In the genomic region with DNA sequence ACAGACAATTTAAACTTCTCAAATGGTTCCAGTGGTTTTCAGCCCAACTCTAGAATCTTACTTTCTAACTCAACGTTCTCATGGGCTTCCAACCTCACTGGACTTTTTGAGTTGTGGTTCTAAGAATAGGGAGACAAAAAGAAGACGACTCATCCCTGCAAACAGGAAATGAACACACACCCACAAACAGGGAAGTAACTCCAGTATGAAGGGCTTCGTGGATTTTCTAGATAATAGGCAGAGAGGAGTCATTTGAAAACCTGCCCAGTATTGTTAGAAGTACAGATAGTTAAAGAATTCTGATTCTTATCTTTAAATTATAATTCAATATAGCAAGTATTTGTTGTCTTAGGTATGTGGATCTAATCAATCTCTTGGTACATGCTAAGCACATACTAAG, we compare ENCODE assay signal across 25 mouse cellular contexts. TPM values are rescaled to one million over a fixed set of nuclear protein-coding genes. Genes with fewer than 3 reads are reported as not detected.
DNase-seq lines count a peak whose midpoint lies in the region; ATAC-seq lines count a peak whose summit lies in the region.
"Had no signal": no experiment of that assay in that cellular context is flagged by ENCODE, and none has a peak within 500 bp of the region (broad histone marks: within the 10 kb centered on the region; RNA-seq: fewer than 3 reads in every experiment).

No protein-coding gene starts in this region.

- no peaks in the 10 kb centered on the region; the same call in none of the 2 replicates for H3K4me1 ChIP-seq in liver, embryonic 16.5 days (ENCODE audit: control insufficient read depth, low read depth, low read length)
- peaks cover 7% of the 10 kb centered on the region; the same call in 1 of the 2 replicates for H3K4me1 ChIP-seq in liver, embryonic 11.5 days (replicated peaks; ENCODE audit: control insufficient read depth, insufficient read depth, low read length)
- H3K4me1 ChIP-seq: midbrain, embryonic 15.5 days had no signal

- no peak overlapping the region for H3K4me2 ChIP-seq in liver, embryonic 16.5 days (ENCODE audit: low read depth, low read length)
- no peak overlapping the region for H3K4me2 ChIP-seq in liver, embryonic 11.5 days
- H3K4me2 ChIP-seq: forebrain, embryonic 13.5 days; heart, embryonic 11.5 days; hindbrain, embryonic 14.5 days; midbrain, embryonic 15.5 days; neural tube, embryonic 15.5 days had no signal

- DNase-seq in liver, embryonic 11.5 days (ENCODE audit: low spot score) = no peak
- peak; percentile 55 for DNase-seq in 416B (ENCODE audit: low read depth)
- peak; percentile 31 for DNase-seq in Muller cell, postnatal 12 days (ENCODE audit: inconsistent ontology term)
- no peak for DNase-seq in adrenal gland, postnatal 36 days
- DNase-seq in cerebellum, postnatal 25 days = no peak
- DNase-seq: adrenal gland, postnatal 25 days; cerebellum, adult 2 months; cerebellum, postnatal 14 days; gastrocnemius, postnatal 10 days; kidney, adult 9 months; lung, adult 18-20 months; lung, postnatal 10 days; retina, postnatal 1 day; right cerebral cortex, postnatal 14 days; thymus, postnatal 14 days had no signal

- no peaks in the 10 kb centered on the region for H3K27me3 ChIP-seq in liver, embryonic 16.5 days (ENCODE audit: control insufficient read depth, insufficient read depth, low read depth, low read length)
- no peaks in the 10 kb centered on the region for H3K27me3 ChIP-seq in liver, embryonic 11.5 days (replicated peaks; ENCODE audit: control insufficient read depth, insufficient read depth, low read length)
- H3K27me3 ChIP-seq: forebrain, embryonic 13.5 days; midbrain, embryonic 15.5 days; neural tube, embryonic 15.5 days had no signal

- ATAC-seq in liver, embryonic 16.5 days (ENCODE audit: low read depth) = no peak
- no peak for ATAC-seq in liver, embryonic 11.5 days (replicated peaks; ENCODE audit: low FRiP score)
- peak; percentile 62 for ATAC-seq in megakaryocyte, adult 5-6 weeks (ENCODE audit: poor library complexity, severe bottlenecking)
- ATAC-seq: forebrain, embryonic 13.5 days; intestine, postnatal 0 days; midbrain, embryonic 15.5 days had no signal

- H3K4me3 ChIP-seq in liver, embryonic 16.5 days (ENCODE audit: low read depth, low read length) = no peak overlapping the region
- no peak overlapping the region for H3K4me3 ChIP-seq in liver, embryonic 11.5 days (ENCODE audit: low read depth, low read length)
- H3K4me3 ChIP-seq: forebrain, embryonic 13.5 days; midbrain, embryonic 10.5 days; midbrain, embryonic 15.5 days; neural tube, embryonic 15.5 days had no signal

- H3K9me3 ChIP-seq in liver, embryonic 16.5 days (replicated peaks; ENCODE audit: control insufficient read depth, low read length) = no peaks in the 10 kb centered on the region
- H3K9me3 ChIP-seq in liver, embryonic 11.5 days (ENCODE audit: control insufficient read depth, low read length) = no peaks in the 10 kb centered on the region
- H3K9me3 ChIP-seq: forebrain, embryonic 13.5 days; G1E; midbrain, embryonic 10.5 days; midbrain, embryonic 15.5 days; neural tube, embryonic 15.5 days had no signal

- WGBS in liver, embryonic 16.5 days (ENCODE audit: insufficient replicate concordance) = 15% methylated on average over 3 of the region's 3 CpGs
- WGBS in liver, embryonic 11.5 days = 38% methylated on average over 3 of the region's 3 CpGs

- H3K9ac ChIP-seq in liver, embryonic 16.5 days (ENCODE audit: low read depth, low read length) = no peak overlapping the region
- no peak overlapping the region for H3K9ac ChIP-seq in liver, embryonic 11.5 days (ENCODE audit: low read depth, low read length)
- H3K9ac ChIP-seq: forebrain, embryonic 13.5 days; hindbrain, embryonic 14.5 days; midbrain, embryonic 15.5 days; neural tube, embryonic 15.5 days had no signal

- peak overlapping the region; percentile 38; the same call in 1 of the 2 replicates for H3K27ac ChIP-seq in liver, embryonic 16.5 days (ENCODE audit: low read length)
- H3K27ac ChIP-seq in liver, embryonic 11.5 days (ENCODE audit: low read depth, low read length) = no peak overlapping the region
- H3K27ac ChIP-seq: forebrain, embryonic 13.5 days; hindbrain, embryonic 14.5 days; midbrain, embryonic 10.5 days; midbrain, embryonic 15.5 days; neural tube, embryonic 15.5 days had no signal

- H3K36me3 ChIP-seq in liver, embryonic 16.5 days (ENCODE audit: control insufficient read depth, insufficient read depth) = no peaks in the 10 kb centered on the region
- H3K36me3 ChIP-seq in liver, embryonic 11.5 days (ENCODE audit: control insufficient read depth, insufficient read depth, low read length) = no peaks in the 10 kb centered on the region
- H3K36me3 ChIP-seq: midbrain, embryonic 10.5 days; midbrain, embryonic 15.5 days; neural tube, embryonic 15.5 days had no signal

RNA-seq across cellular contexts. Expression of gene Tec, which starts 47.6 kb away (rescaled TPM):
- 5.2 and 5.7 TPM in 2 replicates for polyA plus RNA-seq in liver, embryonic 16.5 days (2015; fragmentation: Nextera tagmentation; extraction: Ambion mirVana)
- polyA plus RNA-seq in liver, embryonic 11.5 days (2014; fragmentation: Nextera tagmentation; extraction: Ambion mirVana) = 7.9 and 8.9 TPM in 2 replicates
- 33.4 and 38.9 TPM in 2 replicates for total RNA-seq in megakaryocyte, adult 5-6 weeks (2015)
- total RNA-seq in megakaryocyte, adult 5-6 weeks (2017) = 56.6 and 64.5 TPM in 2 replicates
- total RNA-seq in adrenal gland, postnatal 36 days (2021) = 1 to 10 TPM; 2.2 to 3.2 TPM

Comparison
In these comparisons a context has a peak if more than half of its experiments do, and no peak if none do; other contexts are left out.
1. DNase-seq: peak in 416B (single experiment) and Muller cell, postnatal 12 days (single experiment); none in liver, embryonic 11.5 days (single experiment), adrenal gland, postnatal 36 days (0 of 2) and cerebellum, postnatal 25 days (0 of 2).
2. RNA of gene Tec, which starts 47.6 kb away (total RNA-seq): 33.4 to 64.5 TPM in megakaryocyte, adult 5-6 weeks; 2.2 to 3.2 TPM in adrenal gland, postnatal 36 days; every median in the first group is over 4 times any median in the second.